Comparison of ENCODE assay signal across 8 mouse cellular contexts in genomic region chr2:34753811-34754550, GRCm38 (mm10). TPM values are rescaled to one million over a fixed set of nuclear protein-coding genes. Genes with fewer than 3 reads are reported as not detected.
DNase-seq lines count a peak whose midpoint lies in the region; ATAC-seq lines count a peak whose summit lies in the region.

No protein-coding gene starts in this region.

- peak overlapping the region; percentile 96 for H3K27ac ChIP-seq in hindbrain, embryonic 11.5 days (ENCODE audit: low read depth, low read length)

- H3K27me3 ChIP-seq in hindbrain, embryonic 11.5 days (ENCODE audit: control insufficient read depth, insufficient read depth, low read length) = no peaks in the 10 kb centered on the region

- H3K36me3 ChIP-seq in hindbrain, embryonic 11.5 days (ENCODE audit: control insufficient read depth, insufficient read depth, low read length) = no peaks in the 10 kb centered on the region

- peak; percentile 93 for DNase-seq in MN1 (ENCODE audit: low spot score)
- peak; percentile 82 for DNase-seq in cerebellum, adult 9-10 months
- peak; percentile 93 for DNase-seq in hindbrain, embryonic 11.5 days (ENCODE audit: low spot score)
- peak; percentile 83 to 87 for DNase-seq in layer of hippocampus, postnatal 25 days (ENCODE audit: extremely low spot score in 1 of 2, low spot score in 1 of 2)
- DNase-seq in lung, postnatal 14 days = peak; percentile 89
- peak; percentile 90 for DNase-seq in ovary, postnatal 36 days (ENCODE audit: low spot score)
- DNase-seq in thymus, postnatal 14 days = peak; percentile 92

- 0% methylated on average over 44 of the region's 106 CpGs for WGBS in hindbrain, embryonic 11.5 days

- H3K4me1 ChIP-seq in hindbrain, embryonic 11.5 days (replicated peaks; ENCODE audit: control insufficient read depth, insufficient read depth, low read length) = no peaks in the 10 kb centered on the region

- peak overlapping the region; percentile 63 for H3K4me2 ChIP-seq in hindbrain, embryonic 11.5 days (replicated peaks; ENCODE audit: low read depth, low read length)

- peak; percentile 93 for ATAC-seq in frontal cortex, adult (ENCODE audit: low TSS enrichment)
- peak; percentile 94 for ATAC-seq in hindbrain, embryonic 11.5 days (ENCODE audit: low FRiP score)

- H3K9ac ChIP-seq in hindbrain, embryonic 11.5 days (ENCODE audit: low read depth, low read length) = peak overlapping the region; percentile 90

- peak overlapping the region; percentile 91 for H3K4me3 ChIP-seq in hindbrain, embryonic 11.5 days (ENCODE audit: low read depth, low read length)

- H3K9me3 ChIP-seq in hindbrain, embryonic 11.5 days (ENCODE audit: control insufficient read depth, low read length) = no peaks in the 10 kb centered on the region

RNA-seq across cellular contexts. Expression of gene Gapvd1, which starts 1.1 kb away (rescaled TPM):
- 94.0 and 108 TPM in 2 replicates for polyA plus RNA-seq in hindbrain, embryonic 11.5 days (2014; fragmentation: Nextera tagmentation; extraction: Ambion mirVana)
- total RNA-seq in layer of hippocampus, postnatal 25 days (2021) = 100 to 1,000 TPM in 1 of 2 experiments, 10 to 100 TPM in 1; 96.2 to 104 TPM

RNA-seq across cellular contexts. Expression of gene Hspa5, which starts 17.8 kb away (rescaled TPM):
- polyA plus RNA-seq in hindbrain, embryonic 11.5 days (2014; fragmentation: Nextera tagmentation; extraction: Ambion mirVana) = 838 and 881 TPM in 2 replicates
- 100 to 1,000 TPM; 220 to 358 TPM for total RNA-seq in layer of hippocampus, postnatal 25 days (2021)

RNA-seq across cellular contexts. Expression of gene Rabepk, which starts 45.7 kb away (rescaled TPM):
- 33.2 and 36.0 TPM in 2 replicates for polyA plus RNA-seq in hindbrain, embryonic 11.5 days (2014; fragmentation: Nextera tagmentation; extraction: Ambion mirVana)
- total RNA-seq in layer of hippocampus, postnatal 25 days (2021) = 10 to 100 TPM; 29.6 to 34.6 TPM

Comparison
In these comparisons a context has a peak if more than half of its experiments do, and no peak if none do; other contexts are left out.
1. Peak in every context shown above with its lines: DNase-seq, ATAC-seq, H3K4me3 ChIP-seq and H3K27ac ChIP-seq.